Mouse (Mus musculus) adrenal gland, postnatal 25 days (tissue): Measurements from ENCODE around the gene Tmem128. TPM values are rescaled to one million over a fixed set of nuclear protein-coding genes. Genes with fewer than 3 reads are reported as not detected.

Experiments used
- DNase-seq: peaks from one replicate; pipeline ENCODE4 v3.0.0; 2021; ENCODE audit warnings: mixed read lengths
- long read RNA-seq: library from polyadenylated mRNA; stranded (forward); transcript quantifications from one replicate; pipeline ENCODE4 v2.0.0, GENCODE M21; 2021
- total RNA-seq: library from RNA; stranded (reverse); gene quantifications from 2 replicates; pipeline ENCODE4 v1.2.3, GENCODE M21; 2021

The Tmem128 gene
- total RNA-seq = 39.0 and 45.0 TPM in 2 replicates
- long read RNA-seq, transcript Tmem128-201 (5 exons, 1,291 nt) = major isoform, 26 of 30 reads
- long read RNA-seq, partial matches to known transcripts = 1 of 30 reads
- long read RNA-seq, other reads (novel, unspliced or antisense) = 0 of 30 reads

DNA sequence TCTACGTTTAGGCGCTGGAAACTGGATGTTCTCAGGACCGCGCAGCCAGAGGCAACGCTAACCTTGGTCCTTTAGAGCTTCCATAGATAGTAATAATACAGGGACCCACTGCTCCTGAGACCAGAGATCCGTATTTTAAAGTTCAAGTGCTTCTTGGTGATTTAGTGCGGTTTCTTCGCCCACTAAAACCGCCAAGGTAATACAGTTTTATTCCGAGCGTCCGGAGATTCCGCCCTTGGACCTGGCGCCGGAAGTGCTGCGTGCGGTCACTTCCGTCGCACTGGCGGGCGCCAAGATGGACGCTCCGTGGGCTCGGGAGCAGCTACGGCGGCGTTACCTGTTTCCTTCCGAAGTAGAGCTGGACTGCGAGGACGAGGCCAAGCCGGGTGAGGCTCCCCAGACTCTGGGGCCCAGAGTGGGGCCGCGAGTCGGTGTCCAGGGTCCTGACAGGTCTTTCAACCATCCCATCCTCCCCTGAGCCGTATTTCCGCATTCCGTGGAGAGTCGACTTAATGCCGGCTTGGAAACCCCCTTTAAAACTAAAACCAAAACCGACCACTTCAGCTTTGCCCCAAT is at the start of gene Tmem128:
Gene Tmem128 (plus strand): TSS at position 79 of the 576 bp plus-strand sequence.
- peak; percentile 66 for DNase-seq

DNA sequence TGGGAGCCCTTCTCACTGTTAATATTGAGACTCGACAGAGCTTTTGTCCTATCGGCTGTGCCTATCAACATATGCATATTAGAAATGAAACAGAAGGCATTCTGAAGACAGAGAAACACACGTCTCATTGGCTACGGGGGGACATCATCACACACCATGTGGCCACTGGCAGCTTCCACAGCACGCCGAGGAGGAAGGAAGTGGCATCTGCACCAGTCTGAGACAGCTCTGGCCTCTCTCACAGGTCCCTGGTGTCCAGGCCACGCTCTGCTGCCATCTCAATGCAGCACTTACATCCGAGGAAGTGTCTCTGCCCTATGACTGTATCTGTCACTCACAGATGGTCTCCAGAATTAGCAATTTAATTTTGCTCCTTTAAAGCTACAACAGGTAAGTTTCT is 48.3 kb upstream of the Tmem128 start:
- DNase-seq = no peak

DNA sequence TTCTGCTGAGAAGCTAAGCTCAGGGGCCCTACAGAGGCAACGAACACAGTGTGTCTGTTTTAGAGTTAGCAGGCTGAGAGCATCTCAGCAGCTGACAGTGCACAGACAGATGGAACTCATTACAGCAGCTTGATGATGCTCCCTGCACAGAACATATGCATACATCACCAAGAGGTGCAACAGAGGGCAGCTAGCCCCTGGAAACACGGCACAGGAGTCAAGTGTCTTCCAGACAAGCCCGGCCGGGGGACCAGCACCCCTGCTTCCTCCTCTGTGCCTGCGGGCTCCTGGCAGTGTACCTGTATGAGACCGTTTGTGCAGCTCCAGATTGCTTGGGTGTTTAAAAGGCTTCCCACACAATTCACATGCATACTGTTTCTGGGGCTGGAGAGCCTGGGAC is 47.0 kb upstream of the Tmem128 start:
- no peak for DNase-seq

DNA sequence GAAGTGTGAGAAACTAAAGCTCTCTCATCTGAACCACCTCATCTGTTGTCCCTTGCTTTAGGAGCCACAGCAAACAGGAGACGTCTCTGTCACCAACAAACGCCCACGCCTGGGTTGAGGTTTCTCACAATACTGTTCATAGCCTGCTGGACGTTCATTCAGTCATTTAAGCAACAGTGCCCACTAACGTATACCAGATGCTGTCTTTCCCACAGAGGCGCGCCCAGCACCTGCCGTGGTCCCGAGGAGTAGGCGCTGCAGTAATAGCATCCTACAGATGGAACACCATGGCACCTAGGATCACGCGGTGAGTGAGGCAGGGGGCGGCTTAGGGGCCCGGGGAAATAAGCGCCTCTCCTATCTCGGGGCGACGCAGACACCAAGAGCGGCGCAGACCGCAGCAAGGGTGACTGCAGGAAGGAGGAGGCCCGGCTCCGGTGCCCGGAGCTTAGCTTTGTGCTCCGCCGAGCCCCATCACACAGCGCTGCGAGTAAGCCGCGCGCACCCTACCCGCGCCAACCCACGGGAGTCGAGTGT is 40.1 kb upstream of the Tmem128 start:
- no peak for DNase-seq

GRCm38 (mm10) chr5:38220328-38220912 is 39.6 kb upstream of the Tmem128 start, which contains the start of the genes Zbtb49 and Lyar:
Gene Zbtb49, minus strand, starts transcription at chr5:38220457.
Gene Lyar, plus strand, starts transcription at chr5:38220470.
- peak; percentile 95 for DNase-seq

- peak; percentile 63 for DNase-seq
Measured at GRCm38 (mm10) chr5:38235422-38235821, 24.6 kb upstream of the Tmem128 start.

GRCm38 (mm10) chr5:38236627-38237026 is 23.4 kb upstream of the Tmem128 start:
- no peak for DNase-seq

GRCm38 (mm10) chr5:38240727-38241472 is 19.1 kb upstream of the Tmem128 start:
- DNase-seq = no peak

- no peak for DNase-seq
Measured at GRCm38 (mm10) chr5:38241473-38241834, 18.5 kb upstream of the Tmem128 start.

DNA sequence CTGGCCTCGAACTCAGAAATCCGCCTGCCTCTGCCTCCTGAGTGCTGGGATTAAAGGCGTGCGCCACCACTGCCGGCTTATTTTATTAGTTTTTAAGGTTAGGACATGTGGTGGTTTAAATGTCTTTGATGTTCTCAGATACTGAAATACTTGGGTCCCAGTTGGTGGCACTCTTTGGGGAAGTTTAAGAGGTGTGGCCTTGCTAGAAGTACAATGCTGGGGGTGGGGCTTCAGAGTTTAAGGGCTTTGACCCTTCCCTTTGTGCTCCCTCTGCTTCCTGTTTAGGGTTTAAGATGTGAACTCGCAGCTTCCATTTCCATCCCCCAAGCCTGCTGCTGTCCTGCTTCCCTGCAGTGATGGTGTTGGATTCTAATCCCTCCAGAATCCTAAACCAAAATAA is 18.0 kb upstream of the Tmem128 start:
- no peak for DNase-seq

- DNase-seq = no peak
Measured at GRCm38 (mm10) chr5:38255195-38255594, 4.8 kb upstream of the Tmem128 start.

DNA sequence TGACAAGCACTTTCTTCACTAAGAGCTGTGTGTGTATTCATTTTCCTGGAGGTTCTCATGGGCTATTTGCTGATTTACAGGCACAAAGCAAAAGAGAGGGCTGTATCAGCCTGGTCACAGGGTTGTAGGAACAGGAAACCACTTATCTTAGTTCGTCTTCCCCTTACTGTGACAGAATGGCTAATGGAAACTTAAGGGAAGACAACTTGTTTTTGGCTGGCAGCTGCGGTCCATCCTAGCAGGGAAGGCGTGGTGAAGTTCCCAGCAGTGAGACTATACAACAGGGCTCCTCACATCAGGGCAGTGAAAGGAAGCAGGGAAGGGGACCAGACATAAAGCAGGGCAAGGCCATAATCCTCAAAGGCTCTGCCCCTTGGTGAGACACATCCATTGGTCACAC is 4.3 kb upstream of the Tmem128 start:
- DNase-seq = no peak

DNA sequence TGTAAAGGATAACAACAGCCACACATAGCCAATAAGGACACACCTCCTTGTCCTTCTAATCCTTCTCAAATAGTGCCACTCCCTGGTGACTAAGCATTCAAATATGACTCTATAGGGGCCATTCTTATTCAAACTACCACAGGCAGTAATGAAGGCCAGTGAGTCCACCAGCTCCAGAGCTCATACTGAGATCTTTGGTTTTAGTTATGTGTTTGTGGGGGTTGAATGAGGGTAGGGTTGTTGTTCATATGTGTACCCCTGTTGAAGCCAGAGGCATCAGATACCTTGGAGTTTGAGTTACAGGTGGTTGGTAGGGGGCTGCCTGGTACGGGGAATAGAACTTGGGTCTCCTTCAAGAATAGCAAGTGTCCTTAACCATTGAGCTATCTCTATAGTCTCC is 3.4 kb upstream of the Tmem128 start:
- DNase-seq = no peak

GRCm38 (mm10) chr5:38258034-38258772 is 1.8 kb upstream of the Tmem128 start:
- DNase-seq = no peak

- DNase-seq = no peak
Measured at GRCm38 (mm10) chr5:38258773-38259146, 1.2 kb upstream of the Tmem128 start.

DNA sequence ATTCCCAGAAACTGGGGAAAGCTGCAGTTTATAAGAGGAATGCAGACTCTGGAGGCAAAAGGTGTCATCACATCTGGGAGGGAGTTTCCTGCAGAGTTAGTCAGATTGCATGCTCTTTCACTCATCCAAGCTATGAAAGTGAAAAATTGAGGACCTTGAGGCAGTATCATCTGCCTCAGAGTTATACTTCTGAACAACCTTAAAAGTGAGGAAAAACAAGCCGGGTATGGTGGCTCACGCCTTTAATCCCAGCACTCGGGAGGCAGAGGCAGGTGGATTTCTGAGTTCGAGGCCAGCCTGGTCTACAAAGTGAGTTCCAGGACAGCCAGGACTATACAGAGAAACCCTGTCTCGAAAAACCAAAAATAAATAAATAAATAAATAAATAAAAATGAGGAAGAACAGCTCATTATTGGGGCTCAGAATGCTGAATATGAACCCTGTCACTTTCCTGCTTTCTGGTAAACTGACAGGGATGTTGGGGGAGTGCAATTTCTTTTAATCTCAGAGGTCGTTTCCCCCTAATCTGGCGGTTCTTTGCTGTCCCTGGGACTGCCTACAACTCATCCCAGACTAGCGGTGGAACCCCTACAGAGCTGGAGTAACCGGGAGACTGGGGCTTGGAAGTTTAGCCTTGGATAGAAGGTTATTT is 404 bp upstream of the Tmem128 start:
- no peak for DNase-seq

DNA sequence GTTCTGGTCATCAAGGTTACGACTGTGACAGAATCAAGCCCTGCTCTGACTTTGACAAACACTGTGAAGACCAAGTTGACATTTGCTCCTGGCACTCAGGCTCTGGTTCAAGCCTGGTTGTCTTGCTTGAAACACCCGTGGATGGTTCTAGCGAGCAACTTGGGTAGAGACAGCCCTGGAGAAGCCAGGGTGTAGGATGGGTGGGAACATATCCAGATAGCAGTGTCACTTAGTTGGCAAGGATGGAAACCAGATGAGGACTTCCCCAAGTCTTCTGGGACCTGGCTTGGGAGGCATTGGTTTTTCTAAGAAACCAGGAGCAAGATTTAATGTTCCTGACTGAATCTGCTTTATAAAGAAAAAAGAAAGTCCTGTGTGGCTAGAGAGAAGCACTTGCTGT is 11.0 kb downstream of the Tmem128 start:
- no peak for DNase-seq

DNA sequence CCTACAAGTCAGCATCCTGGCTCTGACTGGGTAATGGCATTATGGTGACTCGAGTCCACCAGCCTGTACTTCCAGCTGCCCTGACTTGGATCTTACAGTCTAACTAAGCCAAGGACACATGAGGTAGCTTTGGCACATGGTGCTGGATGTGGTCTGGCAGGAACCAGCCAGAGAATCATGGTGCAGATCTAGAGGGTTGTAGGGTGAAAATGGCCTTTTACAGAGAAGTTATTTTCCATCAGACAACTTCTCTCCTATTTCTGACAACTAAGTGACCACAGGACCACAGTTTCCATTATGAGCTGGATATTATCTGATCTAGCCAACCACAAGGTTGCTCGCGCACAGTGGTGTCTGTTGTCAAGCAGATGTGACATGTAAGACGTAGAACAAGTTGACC is 13.8 kb downstream of the Tmem128 start:
- DNase-seq = no peak

GRCm38 (mm10) chr5:38275771-38276170 is 15.8 kb downstream of the Tmem128 start, which contains the start of gene Otop1:
Gene Otop1, plus strand, starts transcription at chr5:38275972.
- no peak for DNase-seq

- no peak for DNase-seq
Measured at GRCm38 (mm10) chr5:38276451-38276850, 16.5 kb downstream of the Tmem128 start.

DNA sequence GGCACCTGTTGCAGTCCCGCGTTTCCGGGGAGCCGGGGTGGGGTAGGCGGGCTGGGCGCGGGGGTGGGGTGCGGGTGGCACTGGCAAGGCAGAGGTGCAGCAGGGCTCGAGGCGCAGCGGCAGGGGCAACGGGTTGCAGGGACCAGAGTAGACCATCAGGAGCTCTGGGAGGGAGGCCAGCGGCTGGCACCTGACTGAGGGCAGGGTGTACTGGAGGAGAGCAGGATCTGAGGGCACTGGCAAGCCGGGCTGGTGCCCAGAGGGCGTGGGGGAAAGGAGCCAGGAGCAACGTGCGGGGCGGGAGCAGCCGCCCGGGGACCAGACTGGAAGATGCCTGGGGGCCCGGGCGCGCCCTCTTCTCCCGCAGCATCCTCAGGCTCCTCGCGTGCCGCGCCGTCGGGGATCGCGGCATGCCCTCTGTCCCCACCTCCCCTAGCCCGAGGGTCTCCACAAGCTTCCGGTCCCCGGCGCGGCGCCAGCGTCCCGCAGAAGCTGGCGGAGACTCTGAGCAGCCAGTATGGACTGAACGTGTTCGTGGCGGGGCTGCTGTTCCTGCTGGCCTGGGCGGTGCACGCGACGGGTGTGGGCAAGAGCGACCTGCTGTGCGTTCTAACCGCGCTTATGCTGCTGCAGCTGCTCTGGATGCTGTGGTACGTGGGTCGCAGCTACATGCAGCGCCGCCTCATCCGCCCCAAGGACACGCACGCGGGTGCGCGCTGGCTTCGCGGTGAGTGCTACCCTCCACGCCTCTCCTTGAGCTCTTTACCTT is 17.3 kb downstream of the Tmem128 start:
- DNase-seq = peak; percentile 24
